ENCODE assay signal across 20 mouse cellular contexts in the genomic region with DNA sequence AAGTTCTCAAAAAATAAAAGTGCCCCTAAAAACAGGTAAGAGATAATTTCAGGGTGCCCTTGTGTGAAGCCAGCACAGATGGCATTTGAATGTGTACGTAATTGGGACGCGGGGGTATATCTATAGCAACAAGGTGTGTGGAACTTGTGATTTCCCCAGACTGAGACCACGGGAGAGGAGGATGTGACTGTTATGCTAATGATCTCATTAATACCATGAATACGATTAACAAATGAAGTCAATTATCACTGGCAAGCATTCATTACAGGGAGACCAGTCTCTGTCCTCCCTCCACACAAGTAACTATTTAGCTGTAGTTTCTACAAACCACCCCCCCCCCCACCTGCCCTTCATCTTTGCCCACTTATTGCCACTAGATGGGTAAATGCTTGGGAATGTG.
DNase-seq lines count a peak whose midpoint lies in the region; ATAC-seq and TF ChIP-seq lines count a peak whose summit lies in the region.
"Had no signal": no experiment of that assay in that cellular context is flagged by ENCODE, and none has a peak within 500 bp of the region (broad histone marks: within the 10 kb centered on the region; RNA-seq: fewer than 3 reads in every experiment).

No protein-coding gene starts in this region.

- no peak for TF ChIP-seq CTCF in forebrain, postnatal 0 days (IDR thresholded peaks at IDR 0.05; ENCODE audit: low read depth)
- TF ChIP-seq CTCF in liver, postnatal 0 days (IDR thresholded peaks at IDR 0.05; ENCODE audit: low read depth): no peak

- 49% methylated on average over 5 of the region's 5 CpGs for WGBS in forebrain, embryonic 13.5 days
- WGBS in forebrain, postnatal 0 days: 22% methylated on average over 5 of the region's 5 CpGs
- WGBS in hindbrain, embryonic 14.5 days: 62% methylated on average over 5 of the region's 5 CpGs
- 89% methylated on average over 5 of the region's 5 CpGs for WGBS in hindbrain, embryonic 10.5 days
- 43% methylated on average over 5 of the region's 5 CpGs for WGBS in neural tube, embryonic 13.5 days
- 34% methylated on average over 5 of the region's 5 CpGs for WGBS in forebrain, embryonic 16.5 days
- WGBS in liver, postnatal 0 days (ENCODE audit: insufficient replicate concordance): 88% methylated on average over 5 of the region's 5 CpGs

- peak; percentile 41; the same call in 1 of the 2 replicates for ATAC-seq in forebrain, embryonic 13.5 days
- no peak for ATAC-seq in forebrain, postnatal 0 days
- ATAC-seq in hindbrain, embryonic 14.5 days (ENCODE audit: low FRiP score): peak; percentile 43; the same call in 1 of the 2 replicates
- ATAC-seq in neural tube, embryonic 13.5 days (ENCODE audit: low read depth): peak; percentile 67; the same call in 1 of the 2 replicates
- ATAC-seq in forebrain, embryonic 16.5 days: peak; percentile 23; the same call in 1 of the 2 replicates
- no peak for ATAC-seq in liver, postnatal 0 days
- ATAC-seq: activated CD4-positive, CD25-positive, alpha-beta regulatory T cell, adult 4 months; intestine, embryonic 15.5 days; Patski had no signal

- no peaks in the 10 kb centered on the region for H3K36me3 ChIP-seq in forebrain, embryonic 13.5 days (ENCODE audit: poor library complexity, severe bottlenecking)
- no peaks in the 10 kb centered on the region for H3K36me3 ChIP-seq in forebrain, postnatal 0 days (ENCODE audit: insufficient read depth)
- no peaks in the 10 kb centered on the region for H3K36me3 ChIP-seq in hindbrain, embryonic 14.5 days (replicated peaks; ENCODE audit: control insufficient read depth, insufficient read depth)
- H3K36me3 ChIP-seq in hindbrain, embryonic 10.5 days: no peaks in the 10 kb centered on the region
- H3K36me3 ChIP-seq in neural tube, embryonic 13.5 days: no peaks in the 10 kb centered on the region
- no peaks in the 10 kb centered on the region for H3K36me3 ChIP-seq in forebrain, embryonic 16.5 days (ENCODE audit: control insufficient read depth, insufficient read depth)
- H3K36me3 ChIP-seq in liver, postnatal 0 days (replicated peaks; ENCODE audit: insufficient read depth, low read length): no peaks in the 10 kb centered on the region
- H3K36me3 ChIP-seq: embryonic facial prominence, embryonic 13.5 days; intestine, embryonic 15.5 days had no signal

- no peak overlapping the region for H3K4me3 ChIP-seq in forebrain, embryonic 13.5 days
- no peak overlapping the region for H3K4me3 ChIP-seq in forebrain, postnatal 0 days (ENCODE audit: low read depth, low read length)
- H3K4me3 ChIP-seq in hindbrain, embryonic 14.5 days (replicated peaks; ENCODE audit: low read length): no peak overlapping the region
- no peak overlapping the region for H3K4me3 ChIP-seq in hindbrain, embryonic 10.5 days
- no peak overlapping the region for H3K4me3 ChIP-seq in neural tube, embryonic 13.5 days
- no peak overlapping the region for H3K4me3 ChIP-seq in forebrain, embryonic 16.5 days (replicated peaks; ENCODE audit: low read length)
- no peak overlapping the region for H3K4me3 ChIP-seq in liver, postnatal 0 days (ENCODE audit: low read depth, low read length)
- H3K4me3 ChIP-seq: embryonic facial prominence, embryonic 13.5 days; intestine, embryonic 15.5 days had no signal

- no peak for DNase-seq in forebrain, postnatal 0 days
- no peak for DNase-seq in hindbrain, embryonic 14.5 days (ENCODE audit: low spot score)
- no peak for DNase-seq in hindbrain, embryonic 10.5 days (ENCODE audit: low spot score)
- no peak for DNase-seq in neural tube, embryonic 10.5 days (ENCODE audit: extremely low spot score, low spot score)
- DNase-seq in liver, postnatal 0 days: no peak
- DNase-seq: adrenal gland, postnatal 14 days; cerebellum, adult 18-20 months; cerebellum, adult 9-11 months; cerebellum, postnatal 36 days; gastrocnemius, postnatal 25 days; heart, postnatal 10 days; heart, postnatal 4 days; kidney, adult 18-20 months had no signal

- H3K27ac ChIP-seq in forebrain, embryonic 13.5 days: no peak overlapping the region
- H3K27ac ChIP-seq in forebrain, postnatal 0 days (ENCODE audit: low read depth, low read length): no peak overlapping the region
- 0 out of 2 replicates have a peak overlapping the region, but pooled peaks have one; percentile 26 for H3K27ac ChIP-seq in hindbrain, embryonic 14.5 days
- no peak overlapping the region for H3K27ac ChIP-seq in hindbrain, embryonic 10.5 days
- no peak overlapping the region for H3K27ac ChIP-seq in neural tube, embryonic 13.5 days (replicated peaks)
- H3K27ac ChIP-seq in forebrain, embryonic 16.5 days (ENCODE audit: low read length): no peak overlapping the region
- no peak overlapping the region for H3K27ac ChIP-seq in liver, postnatal 0 days (ENCODE audit: low read depth)
- H3K27ac ChIP-seq: embryonic facial prominence, embryonic 13.5 days; intestine, embryonic 15.5 days had no signal

- H3K4me2 ChIP-seq in forebrain, embryonic 13.5 days: no peak overlapping the region
- no peak overlapping the region for H3K4me2 ChIP-seq in forebrain, postnatal 0 days (ENCODE audit: low read depth)
- H3K4me2 ChIP-seq in hindbrain, embryonic 14.5 days (replicated peaks): no peak overlapping the region
- H3K4me2 ChIP-seq in neural tube, embryonic 13.5 days: no peak overlapping the region
- H3K4me2 ChIP-seq in forebrain, embryonic 16.5 days (ENCODE audit: low read length): no peak overlapping the region
- no peak overlapping the region for H3K4me2 ChIP-seq in liver, postnatal 0 days (ENCODE audit: low read depth, low read length)
- H3K4me2 ChIP-seq: embryonic facial prominence, embryonic 13.5 days; intestine, embryonic 15.5 days had no signal

- no peak overlapping the region for H3K9ac ChIP-seq in forebrain, embryonic 13.5 days
- no peak overlapping the region for H3K9ac ChIP-seq in forebrain, postnatal 0 days
- H3K9ac ChIP-seq in hindbrain, embryonic 14.5 days: no peak overlapping the region
- H3K9ac ChIP-seq in neural tube, embryonic 13.5 days: no peak overlapping the region
- no peak overlapping the region for H3K9ac ChIP-seq in forebrain, embryonic 16.5 days (replicated peaks; ENCODE audit: low read depth, low read length)
- H3K9ac ChIP-seq in liver, postnatal 0 days (replicated peaks): no peak overlapping the region
- H3K9ac ChIP-seq: embryonic facial prominence, embryonic 13.5 days; intestine, embryonic 15.5 days had no signal

- TF ChIP-seq EP300 in liver, postnatal 0 days (IDR thresholded peaks at IDR 0.05; ENCODE audit: low read depth): no peak

- peaks cover 19% of the 10 kb centered on the region for H3K4me1 ChIP-seq in forebrain, embryonic 13.5 days
- H3K4me1 ChIP-seq in forebrain, postnatal 0 days (ENCODE audit: insufficient read depth): no peaks in the 10 kb centered on the region
- H3K4me1 ChIP-seq in hindbrain, embryonic 14.5 days (replicated peaks; ENCODE audit: control insufficient read depth, insufficient read depth, low read length): peaks cover 9% of the 10 kb centered on the region; the same call in 1 of the 2 replicates
- H3K4me1 ChIP-seq in hindbrain, embryonic 10.5 days (replicated peaks): peaks cover 7% of the 10 kb centered on the region; the same call in 1 of the 2 replicates
- H3K4me1 ChIP-seq in neural tube, embryonic 13.5 days (replicated peaks): peaks cover 10% of the 10 kb centered on the region
- H3K4me1 ChIP-seq in forebrain, embryonic 16.5 days (replicated peaks; ENCODE audit: control insufficient read depth, insufficient read depth, low read length): peaks cover 7% of the 10 kb centered on the region
- H3K4me1 ChIP-seq in liver, postnatal 0 days (ENCODE audit: insufficient read depth): no peaks in the 10 kb centered on the region
- H3K4me1 ChIP-seq: intestine, embryonic 15.5 days had no signal

- H3K9me3 ChIP-seq in forebrain, embryonic 13.5 days (replicated peaks): no peaks in the 10 kb centered on the region
- no peaks in the 10 kb centered on the region for H3K9me3 ChIP-seq in forebrain, postnatal 0 days (ENCODE audit: low read length)
- H3K9me3 ChIP-seq in hindbrain, embryonic 14.5 days (ENCODE audit: control insufficient read depth, low read length): no peaks in the 10 kb centered on the region
- no peaks in the 10 kb centered on the region for H3K9me3 ChIP-seq in hindbrain, embryonic 10.5 days
- no peaks in the 10 kb centered on the region for H3K9me3 ChIP-seq in neural tube, embryonic 13.5 days
- H3K9me3 ChIP-seq in forebrain, embryonic 16.5 days (ENCODE audit: control insufficient read depth, low read length): no peaks in the 10 kb centered on the region
- H3K9me3 ChIP-seq in liver, postnatal 0 days (ENCODE audit: low read length): no peaks in the 10 kb centered on the region
- H3K9me3 ChIP-seq: embryonic facial prominence, embryonic 13.5 days; intestine, embryonic 15.5 days had no signal

- no peaks in the 10 kb centered on the region for H3K27me3 ChIP-seq in forebrain, embryonic 13.5 days
- no peaks in the 10 kb centered on the region for H3K27me3 ChIP-seq in forebrain, postnatal 0 days (ENCODE audit: insufficient read depth, low read length)
- H3K27me3 ChIP-seq in hindbrain, embryonic 14.5 days (ENCODE audit: control insufficient read depth, insufficient read depth, low read length): no peaks in the 10 kb centered on the region
- no peaks in the 10 kb centered on the region for H3K27me3 ChIP-seq in hindbrain, embryonic 10.5 days (ENCODE audit: insufficient read depth, poor library complexity, severe bottlenecking)
- no peaks in the 10 kb centered on the region for H3K27me3 ChIP-seq in neural tube, embryonic 13.5 days
- H3K27me3 ChIP-seq in forebrain, embryonic 16.5 days (replicated peaks; ENCODE audit: control insufficient read depth, insufficient read depth, low read length): no peaks in the 10 kb centered on the region
- H3K27me3 ChIP-seq in liver, postnatal 0 days (ENCODE audit: insufficient read depth, low read length): no peaks in the 10 kb centered on the region
- H3K27me3 ChIP-seq: embryonic facial prominence, embryonic 13.5 days; intestine, embryonic 15.5 days had no signal

Comparison
In these comparisons a context has a peak if more than half of its experiments do, and no peak if none do; other contexts are left out.
1. ATAC-seq: peak in forebrain, embryonic 13.5 days (single experiment), hindbrain, embryonic 14.5 days (single experiment), neural tube, embryonic 13.5 days (single experiment) and forebrain, embryonic 16.5 days (single experiment); none in forebrain, postnatal 0 days (single experiment) and liver, postnatal 0 days (single experiment).